Mouse (Mus musculus): ENCODE results near the gene Pacsin2. TPM values are rescaled to one million over a fixed set of nuclear protein-coding genes. Genes with fewer than 3 reads are reported as not detected.

Pacsin2 gene
- polyA plus RNA-seq, 1 experiment from 2014 or later, result 61.3 TPM

GRCm38 (mm10) chr15:83473832-83474465 is 9.5 kb upstream of the Pacsin2 start:
- no peak overlapping the region for H3K4me2 ChIP-seq (ENCODE audit: low read length)
- no peaks in the 10 kb centered on the region for H3K27me3 ChIP-seq (ENCODE audit: insufficient read depth, low read length)
- no peaks in the 10 kb centered on the region for H3K36me3 ChIP-seq (ENCODE audit: insufficient read depth, low read length)
- TF ChIP-seq CTCF (IDR thresholded peaks at IDR 0.05; ENCODE audit: low read depth), result no peak
- peak; percentile 76; the same call in 1 of the 2 replicates for ATAC-seq (replicated peaks; ENCODE audit: low FRiP score, low read depth)
- H3K27ac ChIP-seq, result 0 out of 2 replicates have a peak overlapping the region, but pooled peaks have one; percentile 2
- WGBS, result 40% methylated on average over 10 of the region's 10 CpGs
- no peak overlapping the region for H3K9ac ChIP-seq (ENCODE audit: low read depth, low read length)
- DNase-seq (ENCODE audit: low spot score), result peak; percentile 61
- H3K4me3 ChIP-seq (replicated peaks; ENCODE audit: low read depth, low read length), result no peak overlapping the region
- no peaks in the 10 kb centered on the region for H3K9me3 ChIP-seq (replicated peaks; ENCODE audit: low read length)
- no peaks in the 10 kb centered on the region for H3K4me1 ChIP-seq (replicated peaks; ENCODE audit: insufficient read depth, low read length)

GRCm38 (mm10) chr15:83473251-83473650 is 8.8 kb upstream of the Pacsin2 start:
- no peak overlapping the region for H3K9ac ChIP-seq (ENCODE audit: low read depth, low read length)
- 82% methylated on average over 1 of the region's 1 CpGs for WGBS
- H3K9me3 ChIP-seq (replicated peaks; ENCODE audit: low read length), result no peaks in the 10 kb centered on the region
- TF ChIP-seq CTCF (IDR thresholded peaks at IDR 0.05; ENCODE audit: low read depth), result no peak
- H3K36me3 ChIP-seq (ENCODE audit: insufficient read depth, low read length), result no peaks in the 10 kb centered on the region
- no peaks in the 10 kb centered on the region for H3K27me3 ChIP-seq (ENCODE audit: insufficient read depth, low read length)
- H3K4me1 ChIP-seq (replicated peaks; ENCODE audit: insufficient read depth, low read length), result no peaks in the 10 kb centered on the region
- no peak for ATAC-seq (replicated peaks; ENCODE audit: low FRiP score, low read depth)
- no peak overlapping the region for H3K4me2 ChIP-seq (ENCODE audit: low read length)
- H3K27ac ChIP-seq, result no peak overlapping the region
- H3K4me3 ChIP-seq (replicated peaks; ENCODE audit: low read depth, low read length), result no peak overlapping the region
- no peak for DNase-seq (ENCODE audit: low spot score)

- Histone ChIP-seq H3K4me1 (replicated peaks; ENCODE audit: insufficient read depth, low read length) (0 out of 2 replicates have a peak, but pooled peaks cover 3% of the 10 kb centered on the region), H3K27me3 (ENCODE audit: insufficient read depth, low read length) (no peaks in the 10 kb centered on the region), H3K4me3 (replicated peaks; ENCODE audit: low read depth, low read length) (no peak overlapping the region), H3K9ac (ENCODE audit: low read depth, low read length) (no peak overlapping the region), H3K4me2 (ENCODE audit: low read length) (no peak overlapping the region), H3K27ac (no peak overlapping the region), H3K36me3 (ENCODE audit: insufficient read depth, low read length) (no peaks in the 10 kb centered on the region), H3K9me3 (replicated peaks; ENCODE audit: low read length) (no peaks in the 10 kb centered on the region)
- 0 out of 2 replicates have a peak, but pooled peaks have one; percentile 38 for ATAC-seq (replicated peaks; ENCODE audit: low FRiP score, low read depth)
- peak; percentile 54 for DNase-seq (ENCODE audit: low spot score)
- no peak for TF ChIP-seq CTCF (IDR thresholded peaks at IDR 0.05; ENCODE audit: low read depth)
- WGBS, result 35% methylated on average over 7 of the region's 7 CpGs
Observed at GRCm38 (mm10) chr15:83471476-83471875, 7.1 kb upstream of the Pacsin2 start.

- ATAC-seq (replicated peaks; ENCODE audit: low FRiP score, low read depth), result no peak
- no peaks in the 10 kb centered on the region for H3K27me3 ChIP-seq (ENCODE audit: insufficient read depth, low read length)
- H3K36me3 ChIP-seq (ENCODE audit: insufficient read depth, low read length), result no peaks in the 10 kb centered on the region
- no peaks in the 10 kb centered on the region for H3K9me3 ChIP-seq (replicated peaks; ENCODE audit: low read length)
- DNase-seq (ENCODE audit: low spot score), result no peak
- WGBS, result 88% methylated on average over 8 of the region's 8 CpGs
- TF ChIP-seq CTCF (IDR thresholded peaks at IDR 0.05; ENCODE audit: low read depth), result no peak
- H3K27ac ChIP-seq, result no peak overlapping the region
- 0 out of 2 replicates have a peak, but pooled peaks cover 3% of the 10 kb centered on the region for H3K4me1 ChIP-seq (replicated peaks; ENCODE audit: insufficient read depth, low read length)
- no peak overlapping the region for H3K4me2 ChIP-seq (ENCODE audit: low read length)
- H3K4me3 ChIP-seq (replicated peaks; ENCODE audit: low read depth, low read length), result no peak overlapping the region
- no peak overlapping the region for H3K9ac ChIP-seq (ENCODE audit: low read depth, low read length)
Observed at GRCm38 (mm10) chr15:83470443-83470842, 6.0 kb upstream of the Pacsin2 start.

GRCm38 (mm10) chr15:83469279-83469821 is 4.9 kb upstream of the Pacsin2 start:
- H3K4me1 ChIP-seq (replicated peaks; ENCODE audit: insufficient read depth, low read length), result 0 out of 2 replicates have a peak, but pooled peaks cover 3% of the 10 kb centered on the region
- H3K4me3 ChIP-seq (replicated peaks; ENCODE audit: low read depth, low read length), result no peak overlapping the region
- H3K27me3 ChIP-seq (ENCODE audit: insufficient read depth, low read length), result no peaks in the 10 kb centered on the region
- no peaks in the 10 kb centered on the region for H3K36me3 ChIP-seq (ENCODE audit: insufficient read depth, low read length)
- WGBS, result 62% methylated on average over 6 of the region's 6 CpGs
- no peak overlapping the region for H3K4me2 ChIP-seq (ENCODE audit: low read length)
- H3K9ac ChIP-seq (ENCODE audit: low read depth, low read length), result no peak overlapping the region
- ATAC-seq (replicated peaks; ENCODE audit: low FRiP score, low read depth) (no peak), DNase-seq (ENCODE audit: low spot score) (no peak)
- no peak for TF ChIP-seq CTCF (IDR thresholded peaks at IDR 0.05; ENCODE audit: low read depth)
- no peaks in the 10 kb centered on the region for H3K9me3 ChIP-seq (replicated peaks; ENCODE audit: low read length)
- H3K27ac ChIP-seq, result no peak overlapping the region

GRCm38 (mm10) chr15:83467232-83467966 is 3.0 kb upstream of the Pacsin2 start:
- Histone ChIP-seq H3K36me3 (ENCODE audit: insufficient read depth, low read length) (no peaks in the 10 kb centered on the region), H3K4me2 (ENCODE audit: low read length) (no peak overlapping the region), H3K27me3 (ENCODE audit: insufficient read depth, low read length) (no peaks in the 10 kb centered on the region), H3K27ac (no peak overlapping the region), H3K9ac (ENCODE audit: low read depth, low read length) (no peak overlapping the region), H3K4me1 (replicated peaks; ENCODE audit: insufficient read depth, low read length) (0 out of 2 replicates have a peak, but pooled peaks cover 3% of the 10 kb centered on the region), H3K4me3 (replicated peaks; ENCODE audit: low read depth, low read length) (no peak overlapping the region), H3K9me3 (replicated peaks; ENCODE audit: low read length) (no peaks in the 10 kb centered on the region)
- DNase-seq (ENCODE audit: low spot score), result no peak
- no peak for ATAC-seq (replicated peaks; ENCODE audit: low FRiP score, low read depth)
- WGBS, result 51% methylated on average over 9 of the region's 9 CpGs
- no peak for TF ChIP-seq CTCF (IDR thresholded peaks at IDR 0.05; ENCODE audit: low read depth)

Measured in kidney, postnatal 0 days (tissue).